In the genomic region with DNA sequence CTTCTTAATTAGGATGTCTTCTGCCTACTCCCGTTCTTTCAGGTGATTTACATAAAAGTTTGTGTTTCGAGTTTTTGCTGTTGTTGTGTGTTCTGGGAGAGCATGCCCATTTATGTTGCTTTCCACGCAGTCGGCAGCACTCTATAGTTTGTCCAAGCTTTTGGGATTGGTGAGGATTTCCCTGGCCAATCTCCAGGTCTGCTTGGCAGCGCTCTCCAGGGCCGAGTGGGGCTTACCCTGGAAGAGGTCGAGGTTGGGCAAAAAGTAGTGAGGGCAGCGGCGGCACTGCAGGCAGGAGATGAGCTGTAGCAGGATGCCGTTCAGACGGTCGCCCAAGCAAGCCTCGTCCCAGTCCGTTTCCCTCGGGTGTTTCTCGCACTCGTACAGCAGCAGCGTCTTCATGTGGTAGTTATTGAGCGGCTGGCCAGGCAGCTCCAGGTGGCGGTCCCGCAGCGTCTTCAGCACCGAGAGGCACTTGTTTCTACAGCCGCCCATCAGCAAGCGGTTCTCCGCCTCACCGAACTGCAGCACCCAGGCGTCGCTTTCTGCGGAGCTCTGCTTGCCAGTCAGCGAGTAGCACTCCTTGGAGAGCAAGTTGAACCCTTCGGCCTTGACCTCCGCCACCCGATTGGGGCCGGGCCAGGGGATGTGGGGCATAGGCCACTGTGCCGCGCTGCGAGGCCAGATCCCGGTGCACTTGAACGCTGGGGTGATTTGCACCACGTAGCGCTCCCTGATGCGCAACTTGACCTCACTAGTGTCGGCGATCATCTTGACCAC, we compare ENCODE assay signal across 8 mouse cellular contexts. TPM values are rescaled to one million over a fixed set of nuclear protein-coding genes. Genes with fewer than 3 reads are reported as not detected.
DNase-seq lines count a peak whose midpoint lies in the region; ATAC-seq lines count a peak whose summit lies in the region.

No protein-coding gene starts in this region.

- under 1% methylated on average over 45 of the region's 45 CpGs for WGBS in hindbrain, embryonic 13.5 days

- no peaks in the 10 kb centered on the region for H3K36me3 ChIP-seq in hindbrain, embryonic 13.5 days

- H3K4me3 ChIP-seq in hindbrain, embryonic 13.5 days, result peak overlapping the region; percentile 73

- H3K4me1 ChIP-seq in hindbrain, embryonic 13.5 days (replicated peaks), result peaks cover 31% of the 10 kb centered on the region

- H3K27me3 ChIP-seq in hindbrain, embryonic 13.5 days, result peaks cover 15% of the 10 kb centered on the region

- H3K9me3 ChIP-seq in hindbrain, embryonic 13.5 days, result no peaks in the 10 kb centered on the region

- DNase-seq in WW6 (ENCODE audit: low read depth, low spot score), result peak; percentile 38
- DNase-seq in cerebellum, adult 9-11 months, result peak; percentile 60
- peak; percentile 46 for DNase-seq in frontal cortex, postnatal 36 days (ENCODE audit: low spot score in 2 of 2)
- peak; percentile 26 to 34 for DNase-seq in left cerebral cortex, adult 8-10 months (ENCODE audit: low spot score in 2 of 2)
- DNase-seq in right cerebral cortex, postnatal 25 days, result peak; percentile 46

- peak overlapping the region; percentile 100 for H3K27ac ChIP-seq in hindbrain, embryonic 13.5 days

- peak overlapping the region; percentile 98 for H3K9ac ChIP-seq in hindbrain, embryonic 13.5 days

- peak; percentile 2; the same call in 1 of the 2 replicates for ATAC-seq in hindbrain, embryonic 13.5 days (ENCODE audit: low FRiP score)
- peak; percentile 70 for ATAC-seq in megakaryocyte, adult 5-6 weeks (ENCODE audit: poor library complexity, severe bottlenecking)
- no peak for ATAC-seq in erythroid progenitor cell, adult 5-6 weeks (replicated peaks; ENCODE audit: low FRiP score, poor library complexity, severe bottlenecking)

- H3K4me2 ChIP-seq in hindbrain, embryonic 13.5 days, result peak overlapping the region; percentile 71

RNA-seq across cellular contexts. Expression of a gene that starts 1.8 kb away (rescaled TPM):
- polyA plus RNA-seq in hindbrain, embryonic 13.5 days (2015; fragmentation: Nextera tagmentation; extraction: Ambion mirVana), result 258 and 288 TPM in 2 replicates
- under 1 TPM; 0.41 to 0.80 (median 0.54) TPM for total RNA-seq in left cerebral cortex, adult 8-10 months (2022)
- total RNA-seq in megakaryocyte, adult 5-6 weeks (2015), result 0.16 TPM in 1 of 2 replicates, not detected in the other
- total RNA-seq in megakaryocyte, adult 5-6 weeks (2017), result 0.11 TPM in 1 of 2 replicates, not detected in the other
- not detected in 2 replicates for total RNA-seq in erythroid progenitor cell, adult 5-6 weeks (2015; ENCODE audit: low replicate concordance)
- total RNA-seq in erythroid progenitor cell, adult 5-6 weeks (2017; ENCODE audit: low replicate concordance), result 0.90 TPM in 1 of 2 replicates, not detected in the other
